Mouse (Mus musculus) cortical plate, adult 2 months (tissue): ENCODE results near the gene Utp6.

Experiments used
- CTCF ChIP-seq: fragments of 200-500 bp; IDR thresholded peaks from 2 replicates; pipeline ENCODE4 v1.5.1; 2011; ENCODE audit warnings: mild to moderate bottlenecking, control low read depth, low read length; ENCODE audit not compliant: insufficient read depth; ENCODE audit errors: extremely low read depth
- POLR2A ChIP-seq: fragments of 200-500 bp; IDR thresholded peaks from 2 replicates; pipeline ENCODE4 v1.6.1; 2011; ENCODE audit warnings: mild to moderate bottlenecking, low read length, control low read depth; ENCODE audit not compliant: insufficient read depth; ENCODE audit errors: extremely low read depth

- TF ChIP-seq CTCF (no peak), POLR2A (no peak)
These were observed 69.9 kb downstream of the Utp6 start for GRCm38 (mm10) chr11:79892259-79892658.
